Mouse (Mus musculus): ENCODE data around the gene Rhag.

DNA sequence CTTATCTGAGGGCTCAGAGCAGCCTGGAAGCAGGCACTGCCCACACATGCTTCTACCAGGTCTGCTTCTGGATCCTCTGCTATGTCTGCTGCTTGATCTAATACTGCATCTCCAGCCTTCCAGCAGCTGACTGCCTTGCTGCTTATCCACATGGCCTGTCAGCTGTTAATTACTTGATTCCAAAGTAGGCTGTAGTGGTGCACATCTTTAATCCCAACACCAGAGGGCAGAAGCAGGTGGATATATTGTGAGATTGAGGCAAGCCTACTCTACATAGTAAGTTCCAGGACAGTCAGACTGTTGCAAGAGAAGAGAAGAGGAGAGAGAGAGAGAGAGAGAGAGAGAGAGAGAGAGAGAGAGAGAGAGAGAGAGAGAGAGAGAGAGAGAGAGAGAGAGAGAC is 26.4 kb downstream of the Rhag start:
- TF ChIP-seq POLR2A (IDR thresholded peaks at IDR 0.05; ENCODE audit: control insufficient read depth in 1 of 2, insufficient read depth in 1 of 2, low read depth in 1 of 2, low read length in 2 of 2, poor library complexity in 1 of 2) (no peak), EP300 (IDR thresholded peaks at IDR 0.05; ENCODE audit: low read depth in 1 of 2, low read length in 2 of 2) (no peak), ZC3H11A (IDR thresholded peaks at IDR 0.05; ENCODE audit: low read depth, low read length) (peak; percentile 84), GABPA (IDR thresholded peaks at IDR 0.05; ENCODE audit: low read depth, low read length) (no peak), JUND (IDR thresholded peaks at IDR 0.05; ENCODE audit: low read depth, low read length) (no peak), ETS1 (IDR thresholded peaks at IDR 0.05; ENCODE audit: low read depth, low read length) (peak; percentile 40; the same call in 1 of the 2 replicates), TAL1 (IDR thresholded peaks at IDR 0.05; ENCODE audit: low read length) (no peak)

Measured in MEL (cell line).